Mouse (Mus musculus): ENCODE data around the gene Tas1r1.

- TF ChIP-seq POLR2A (IDR thresholded peaks at IDR 0.05; ENCODE audit: control insufficient read depth, low read depth, low read length) (no peak; the same call in 1 of the 2 replicates), CTCF (IDR thresholded peaks at IDR 0.05; ENCODE audit: control insufficient read depth, insufficient read depth, insufficient replicate concordance, low read depth, low read length) (no peak)
These were observed 45.3 kb downstream of the Tas1r1 start for GRCm38 (mm10) chr4:151993035-151993434.

Data from testis, adult 2 months (tissue).